Mouse (Mus musculus) ES-CJ7 (cell line): Measurements from ENCODE around the gene Ubn1.

Experiments used
- DNase-seq: peaks from one replicate; pipeline ENCODE4 v3.0.0; 2011; ENCODE audit warnings: low read depth, low spot score

Ubn1 gene

DNA sequence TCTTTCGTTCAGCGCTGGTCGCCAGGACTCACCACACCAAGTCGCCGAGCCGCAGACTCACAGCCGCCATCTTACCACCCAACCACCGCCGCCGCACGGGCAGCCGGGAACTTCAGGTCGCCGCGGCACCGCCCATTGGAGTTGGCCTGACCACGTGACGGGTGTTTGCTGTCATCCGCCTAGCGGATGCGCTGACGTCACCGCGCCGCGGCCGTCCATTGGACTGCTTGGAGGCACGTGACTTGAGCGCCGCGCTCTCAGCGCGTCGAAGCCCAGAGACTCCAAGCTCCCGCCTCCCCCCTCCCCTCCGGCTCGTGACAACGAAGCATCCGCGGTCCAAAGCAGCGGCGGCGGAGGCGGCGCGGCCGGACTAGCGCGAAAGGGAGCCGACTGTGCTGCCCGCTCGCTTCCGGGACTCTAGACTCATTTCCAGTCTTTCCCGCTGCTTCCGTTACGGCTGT lies at the start of gene Ubn1, which contains the start of gene Glyr1:
Gene Ubn1 (plus strand): TSS at position 284 of the 461 bp plus-strand sequence.
Gene Glyr1 (minus strand): TSS at position 90 of the 461 bp plus-strand sequence.
- peak; percentile 99 for DNase-seq

GRCm38 (mm10) chr16:5000611-5001010 lies 49.2 kb upstream of the Ubn1 start:
- DNase-seq, result no peak

GRCm38 (mm10) chr16:5007067-5007466 lies 42.8 kb upstream of the Ubn1 start, which contains the start of gene Smim22:
TSS of gene Smim22 (plus strand) at chr16:5007288.
- DNase-seq, result no peak

- no peak for DNase-seq
Observed at GRCm38 (mm10) chr16:5007492-5007891, 42.4 kb upstream of the Ubn1 start.

DNA sequence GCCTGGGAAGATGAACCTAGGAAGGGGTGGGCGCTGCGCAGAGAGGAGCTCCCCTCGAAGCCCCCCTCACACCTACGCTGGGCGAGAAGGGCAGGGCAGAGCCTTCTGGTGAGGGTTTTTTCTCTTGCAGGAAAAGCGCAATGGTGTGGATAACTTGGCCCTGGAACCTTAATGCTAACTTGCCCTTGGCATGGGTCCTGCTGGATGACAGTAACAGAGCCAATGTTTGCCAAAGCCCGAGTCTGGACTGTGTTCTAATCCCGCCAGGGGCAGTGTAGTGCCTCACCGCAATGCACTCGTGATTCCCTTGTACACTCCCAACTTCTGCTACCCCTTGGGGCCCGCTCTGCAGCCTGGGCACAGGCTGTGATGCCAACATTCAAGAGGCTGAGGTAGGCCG lies 41.8 kb upstream of the Ubn1 start:
- no peak for DNase-seq

DNA sequence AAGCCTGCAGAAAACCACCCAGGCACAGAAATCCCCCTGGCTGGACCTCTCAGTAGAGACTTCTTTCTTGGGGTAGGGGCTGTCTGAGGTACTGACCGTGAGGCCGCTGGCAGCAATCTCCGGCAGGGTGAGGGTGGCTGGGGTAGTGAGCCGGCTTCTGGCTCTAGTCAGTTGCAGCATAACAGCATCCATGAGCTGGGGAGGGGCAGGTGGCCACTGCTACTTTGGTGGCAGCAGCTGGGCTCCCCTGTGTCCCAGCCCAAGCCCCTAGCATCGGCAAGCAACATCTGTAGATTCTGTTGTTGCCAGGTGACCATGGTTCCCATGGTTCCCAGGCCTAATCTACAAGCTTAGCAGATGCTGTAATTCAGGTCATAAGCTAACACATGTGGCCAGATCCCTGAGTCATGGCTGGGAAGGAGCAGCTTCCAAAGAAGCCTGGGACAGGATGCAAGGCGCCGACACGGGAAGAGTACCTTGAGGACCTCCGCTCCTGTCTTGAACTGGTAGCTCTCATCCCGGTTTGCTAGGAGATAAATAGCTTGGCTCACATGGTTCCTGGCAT lies 39.4 kb upstream of the Ubn1 start:
- DNase-seq, result no peak

DNA sequence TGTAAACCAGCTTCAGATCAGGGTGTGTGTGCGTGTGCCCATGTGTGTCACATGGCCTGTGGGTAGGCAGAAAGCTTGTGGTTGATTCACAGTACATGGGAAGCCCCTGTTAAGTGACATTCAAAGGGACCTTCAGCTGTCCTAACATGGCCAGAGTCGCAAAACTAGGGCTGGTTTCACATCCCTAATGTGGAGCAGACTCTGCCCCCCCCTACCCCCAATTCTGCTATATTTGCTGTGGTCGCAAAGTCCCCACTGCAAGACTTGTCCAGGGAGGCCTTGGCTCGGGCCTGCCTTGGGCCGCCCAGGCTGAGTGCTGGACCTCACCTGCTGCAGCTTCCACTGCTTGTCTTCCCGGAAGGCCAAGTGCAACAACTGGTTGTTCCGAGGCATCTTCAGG lies 38.6 kb upstream of the Ubn1 start:
- DNase-seq, result no peak

DNA sequence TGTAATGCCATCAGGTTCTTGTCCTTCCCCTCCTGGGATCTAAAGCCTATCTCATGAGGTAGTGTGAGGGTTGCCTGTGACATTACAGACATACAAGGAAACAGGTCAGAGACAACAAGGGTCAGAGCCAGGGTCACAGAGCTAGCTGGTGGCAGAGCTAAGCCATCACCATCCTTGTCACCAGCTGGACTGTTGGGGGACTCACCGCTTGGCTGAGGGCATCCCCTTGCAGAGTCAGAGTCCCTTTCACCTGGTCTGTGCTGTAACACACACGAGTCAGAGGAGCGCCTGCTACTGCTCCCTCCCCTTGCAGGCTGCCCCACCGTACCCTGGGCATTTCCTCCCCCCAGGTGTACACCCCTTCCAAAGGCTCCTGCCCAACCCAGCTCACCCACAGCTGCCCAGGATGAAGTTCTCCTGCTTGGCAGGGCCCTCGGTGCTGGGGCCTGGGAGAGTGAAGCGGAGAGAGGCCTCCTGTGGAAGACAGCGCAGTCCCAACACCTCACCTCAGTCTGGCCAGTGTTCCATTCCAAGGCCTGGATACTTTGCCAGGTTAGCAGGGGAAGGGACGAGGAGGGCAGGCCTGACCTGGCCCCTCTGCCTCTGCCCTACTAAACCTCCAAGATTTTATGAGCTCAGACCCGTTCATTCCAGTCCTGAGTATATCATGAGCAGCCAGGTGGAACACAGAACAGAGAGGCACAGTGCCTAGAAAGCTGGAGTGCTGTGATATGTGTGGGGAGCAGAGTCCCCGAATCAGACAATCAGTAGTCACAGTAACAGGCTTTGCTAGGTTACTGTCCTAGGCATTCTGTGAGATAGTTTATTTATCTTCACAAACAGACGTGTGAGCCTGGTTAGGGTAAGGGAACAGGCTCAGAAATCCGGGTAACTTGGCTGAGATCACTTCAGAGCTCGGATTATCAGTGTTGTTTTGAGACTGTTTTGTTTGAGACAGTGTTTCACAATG lies 37.5 kb upstream of the Ubn1 start:
- no peak for DNase-seq

DNA sequence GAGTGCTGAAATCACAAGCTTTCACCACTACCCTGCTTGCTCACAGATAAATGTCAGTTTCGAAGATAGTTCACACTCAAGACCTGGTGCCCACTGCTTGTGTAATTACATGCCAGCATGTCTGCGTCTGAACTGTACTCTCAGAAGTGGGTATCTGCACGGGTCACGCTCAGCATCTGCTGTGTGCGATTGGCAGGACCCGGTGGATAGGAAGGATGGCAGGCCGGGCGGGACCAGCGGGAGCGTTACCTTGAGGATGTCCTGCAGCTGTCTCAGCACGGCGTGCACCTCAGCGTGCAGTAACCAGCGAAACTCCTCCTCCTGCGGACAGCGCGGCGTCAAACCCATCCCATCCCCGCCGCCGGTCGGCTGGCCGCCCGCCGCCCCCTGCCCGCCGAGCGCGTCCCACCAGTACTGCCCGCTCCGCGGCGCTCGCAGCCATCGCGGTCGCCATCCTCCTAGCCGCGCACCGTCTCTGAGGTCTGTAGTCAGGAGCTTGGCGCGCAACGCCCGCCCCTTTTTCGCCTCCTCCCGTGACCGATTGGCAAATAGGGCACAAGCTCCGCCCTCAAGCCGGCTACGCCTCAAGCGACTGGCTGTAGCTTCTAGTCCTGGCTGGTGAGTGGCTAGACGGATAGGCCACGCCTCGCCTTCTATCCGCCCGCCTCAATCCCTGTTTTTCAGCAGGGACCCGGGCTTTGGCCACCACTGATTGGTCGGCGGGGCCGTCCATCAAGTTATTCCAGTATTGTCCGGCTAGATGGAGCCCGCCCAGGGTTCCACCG lies 36.6 kb upstream of the Ubn1 start, which contains the start of gene Rogdi:
Gene Rogdi (minus strand): TSS at position 500 of the 785 bp plus-strand sequence.
- DNase-seq, result peak; percentile 99

DNA sequence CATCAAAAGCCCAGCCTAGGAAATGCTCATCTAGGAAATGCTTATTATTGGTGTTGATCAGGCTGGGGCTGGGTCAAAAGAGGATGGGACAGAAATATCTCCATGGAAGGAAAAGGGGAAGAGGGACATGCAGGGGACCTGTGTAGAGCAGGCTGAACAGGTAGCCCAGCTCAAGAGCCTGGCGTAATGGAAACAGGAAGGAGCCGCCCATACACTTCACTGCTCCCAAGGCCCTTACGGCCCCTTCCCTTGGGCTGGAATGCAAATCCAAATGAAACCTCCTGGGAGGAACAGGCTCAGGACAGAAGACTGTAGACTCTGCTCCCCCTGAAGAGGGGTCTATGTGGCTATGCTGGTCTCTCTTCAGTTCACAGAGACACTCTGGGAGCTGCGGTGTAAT lies 35.3 kb upstream of the Ubn1 start:
- no peak for DNase-seq

- DNase-seq, result no peak
Observed at GRCm38 (mm10) chr16:5024021-5024420, 25.8 kb upstream of the Ubn1 start.

DNA sequence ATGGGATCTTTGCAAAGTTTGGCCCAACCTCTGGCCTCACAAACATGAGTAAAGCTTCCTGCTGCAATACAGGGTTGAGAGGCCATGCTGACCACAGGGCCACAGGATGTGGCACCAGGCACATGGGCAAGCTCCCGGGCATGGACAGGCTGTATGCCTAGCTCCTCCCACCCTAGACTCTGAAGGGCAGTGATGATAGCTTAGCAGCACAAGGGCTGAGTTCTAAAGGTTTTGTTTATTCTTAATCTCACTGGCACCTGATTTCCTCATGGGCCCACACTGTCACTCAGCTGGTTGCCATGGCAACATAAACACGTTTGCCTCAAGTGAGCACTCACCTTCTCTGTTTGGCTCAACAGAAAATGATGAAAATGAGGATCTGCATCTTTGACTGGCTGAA lies 20.0 kb upstream of the Ubn1 start:
- no peak for DNase-seq

GRCm38 (mm10) chr16:5035591-5035990 lies 14.3 kb upstream of the Ubn1 start:
- no peak for DNase-seq

DNA sequence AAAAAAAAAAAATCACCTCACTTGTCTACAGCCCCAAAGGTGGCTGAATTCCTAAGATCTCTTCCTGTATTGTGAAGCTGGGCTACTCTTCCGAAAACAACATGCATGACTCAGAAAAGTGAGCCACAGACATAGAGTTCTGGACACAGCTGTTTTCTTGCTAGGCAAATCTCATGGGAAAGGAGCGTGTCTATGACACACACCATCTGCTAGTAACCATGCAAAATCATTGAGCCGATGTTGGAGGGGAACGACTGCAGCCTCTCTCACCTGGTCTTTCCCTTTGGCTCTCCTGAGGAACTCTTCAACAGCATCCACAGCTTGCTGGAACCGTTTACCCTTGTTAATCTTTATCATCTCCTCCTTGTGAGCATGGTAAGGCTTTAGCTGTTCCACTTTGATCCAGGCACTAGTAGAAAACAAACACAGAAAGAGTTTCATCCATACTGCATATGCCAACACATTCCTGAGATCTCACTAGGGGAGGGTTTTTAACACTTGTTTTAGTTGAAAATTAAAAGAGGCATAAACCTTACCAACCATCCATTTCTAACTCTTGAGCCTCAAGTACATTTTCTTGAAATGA lies 13.1 kb upstream of the Ubn1 start:
- DNase-seq, result no peak

GRCm38 (mm10) chr16:5045322-5045721 lies 4.5 kb upstream of the Ubn1 start:
- no peak for DNase-seq

GRCm38 (mm10) chr16:5049182-5049773 lies 579 bp upstream of the Ubn1 start:
- DNase-seq, result peak; percentile 4

- DNase-seq, result peak; percentile 54
Observed at GRCm38 (mm10) chr16:5050251-5051110, 624 bp downstream of the Ubn1 start.

GRCm38 (mm10) chr16:5058114-5058513 lies 8.3 kb downstream of the Ubn1 start:
- DNase-seq, result peak; percentile 56

- DNase-seq, result no peak
Observed at GRCm38 (mm10) chr16:5063472-5063871, 13.6 kb downstream of the Ubn1 start.

DNA sequence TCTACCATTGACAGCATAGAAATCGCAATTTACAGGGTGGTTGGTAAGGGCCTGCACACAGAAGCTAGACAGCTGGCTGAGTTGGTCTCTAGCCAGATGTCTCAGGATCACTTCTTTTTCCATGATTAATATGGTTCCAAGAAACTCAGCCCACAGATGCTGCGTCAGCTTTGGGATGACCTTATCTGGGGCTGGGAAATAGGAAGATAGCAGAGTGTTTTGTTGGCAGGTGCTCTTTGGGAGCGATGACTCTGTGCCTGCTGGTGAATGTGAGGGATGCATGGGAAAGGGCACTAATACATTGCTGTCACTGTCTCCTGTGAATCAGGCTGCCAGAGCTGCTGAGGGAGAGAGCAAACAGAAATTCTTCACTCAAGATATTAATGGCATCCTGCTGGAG lies 20.5 kb downstream of the Ubn1 start:
- DNase-seq, result no peak
